Mouse (Mus musculus): ENCODE measurements around the gene Efnb1. TPM values are rescaled to one million over a fixed set of nuclear protein-coding genes. Genes with fewer than 3 reads are reported as not detected.
"Not testable (repeated sequence)": the region's sequence is repeated elsewhere in the genome, so short reads cannot be mapped to it uniquely, and the experiment has no call there.

Efnb1 gene
- polyA plus RNA-seq (2017; shearing (Covaris generic)), result under 1 TPM in 2 of 3 experiments, not detected in 1; 0.28 to 0.67 TPM

GRCm38 (mm10) chrX:99135523-99136258, at the start of gene Efnb1:
TSS of gene Efnb1 (plus strand) at chrX:99136130.
- peak; percentile 93 for ATAC-seq

GRCm38 (mm10) chrX:99092704-99093103, 43.2 kb upstream of the Efnb1 start:
- ATAC-seq, result no peak

GRCm38 (mm10) chrX:99111088-99111724, 24.7 kb upstream of the Efnb1 start:
- not testable (repeated sequence) for ATAC-seq

- no peak for ATAC-seq
Observed at GRCm38 (mm10) chrX:99119510-99119909, 16.4 kb upstream of the Efnb1 start.

- ATAC-seq, result peak; percentile 70
Observed at GRCm38 (mm10) chrX:99130059-99130458, 5.9 kb upstream of the Efnb1 start.

GRCm38 (mm10) chrX:99132573-99132972, 3.4 kb upstream of the Efnb1 start:
- ATAC-seq, result no peak

- peak; percentile 51 for ATAC-seq
Observed at GRCm38 (mm10) chrX:99134891-99135290, 1.0 kb upstream of the Efnb1 start.

- ATAC-seq, result no peak
Observed at GRCm38 (mm10) chrX:99136431-99136966, 569 bp downstream of the Efnb1 start.

- ATAC-seq, result no peak
Observed at GRCm38 (mm10) chrX:99137143-99137870, 1.4 kb downstream of the Efnb1 start.

- ATAC-seq, result no peak
Observed at GRCm38 (mm10) chrX:99137928-99138740, 2.2 kb downstream of the Efnb1 start.

GRCm38 (mm10) chrX:99141079-99141478, 5.1 kb downstream of the Efnb1 start:
- no peak for ATAC-seq

- no peak for ATAC-seq
Observed at GRCm38 (mm10) chrX:99141900-99142299, 6.0 kb downstream of the Efnb1 start.

- no peak for ATAC-seq
Observed at GRCm38 (mm10) chrX:99145561-99145960, 9.6 kb downstream of the Efnb1 start.

- no peak for ATAC-seq
Observed at GRCm38 (mm10) chrX:99148061-99148905, 12.4 kb downstream of the Efnb1 start.

- no peak for ATAC-seq
Observed at GRCm38 (mm10) chrX:99149047-99149446, 13.1 kb downstream of the Efnb1 start.

- no peak for ATAC-seq
Observed at GRCm38 (mm10) chrX:99149900-99150299, 14.0 kb downstream of the Efnb1 start.

- ATAC-seq, result no peak
Observed at GRCm38 (mm10) chrX:99150712-99151111, 14.8 kb downstream of the Efnb1 start.

- no peak for ATAC-seq
Observed at GRCm38 (mm10) chrX:99151434-99151833, 15.5 kb downstream of the Efnb1 start.

- ATAC-seq, result no peak
Observed at GRCm38 (mm10) chrX:99152141-99152540, 16.2 kb downstream of the Efnb1 start.

- no peak for ATAC-seq
Observed at GRCm38 (mm10) chrX:99152566-99153265, 16.8 kb downstream of the Efnb1 start.

GRCm38 (mm10) chrX:99153266-99153646, 17.3 kb downstream of the Efnb1 start:
- ATAC-seq, result no peak

Measured in inflammation-experienced regulatory T-cells, adult 6 months (primary cell).